Mouse (Mus musculus): ENCODE measurements around the gene Galnt9.

Galnt9 gene

GRCm38 (mm10) chr5:110535964-110536363, 8.2 kb upstream of the Galnt9 start:
- DNase-seq (ENCODE audit: low spot score), result no peak

- no peak for DNase-seq (ENCODE audit: low spot score)
Measured at GRCm38 (mm10) chr5:110540947-110541346, 3.2 kb upstream of the Galnt9 start.

GRCm38 (mm10) chr5:110541456-110541855, 2.7 kb upstream of the Galnt9 start:
- no peak for DNase-seq (ENCODE audit: low spot score)

- DNase-seq (ENCODE audit: low spot score), result no peak
Measured at GRCm38 (mm10) chr5:110544691-110545069, 525 bp downstream of the Galnt9 start.

GRCm38 (mm10) chr5:110545311-110545710, 1.2 kb downstream of the Galnt9 start:
- DNase-seq (ENCODE audit: low spot score), result no peak

- DNase-seq (ENCODE audit: low spot score), result no peak
Measured at GRCm38 (mm10) chr5:110546136-110546535, 2.0 kb downstream of the Galnt9 start.

GRCm38 (mm10) chr5:110546726-110547406, 2.7 kb downstream of the Galnt9 start:
- no peak for DNase-seq (ENCODE audit: low spot score)

GRCm38 (mm10) chr5:110548446-110548845, 4.3 kb downstream of the Galnt9 start:
- no peak for DNase-seq (ENCODE audit: low spot score)

GRCm38 (mm10) chr5:110550189-110550588, 6.0 kb downstream of the Galnt9 start:
- no peak for DNase-seq (ENCODE audit: low spot score)

GRCm38 (mm10) chr5:110550841-110551240, 6.7 kb downstream of the Galnt9 start:
- DNase-seq (ENCODE audit: low spot score), result no peak

- DNase-seq (ENCODE audit: low spot score), result no peak
Measured at GRCm38 (mm10) chr5:110552005-110552404, 7.8 kb downstream of the Galnt9 start.

- no peak for DNase-seq (ENCODE audit: low spot score)
Measured at GRCm38 (mm10) chr5:110553315-110553714, 9.2 kb downstream of the Galnt9 start.

- DNase-seq (ENCODE audit: low spot score), result no peak
Measured at GRCm38 (mm10) chr5:110555198-110555597, 11.0 kb downstream of the Galnt9 start.

- no peak for DNase-seq (ENCODE audit: low spot score)
Measured at GRCm38 (mm10) chr5:110558368-110558767, 14.2 kb downstream of the Galnt9 start.

- DNase-seq (ENCODE audit: low spot score), result no peak
Measured at GRCm38 (mm10) chr5:110559679-110560078, 15.5 kb downstream of the Galnt9 start.

- DNase-seq (ENCODE audit: low spot score), result peak; percentile 45
Measured at GRCm38 (mm10) chr5:110562741-110563326, 18.7 kb downstream of the Galnt9 start.

GRCm38 (mm10) chr5:110564986-110565644, 21.0 kb downstream of the Galnt9 start:
- no peak for DNase-seq (ENCODE audit: low spot score)

- DNase-seq (ENCODE audit: low spot score), result no peak
Measured at GRCm38 (mm10) chr5:110567547-110567946, 23.4 kb downstream of the Galnt9 start.

GRCm38 (mm10) chr5:110574888-110575287, 30.7 kb downstream of the Galnt9 start:
- DNase-seq (ENCODE audit: low spot score), result no peak

GRCm38 (mm10) chr5:110579296-110579695, 35.1 kb downstream of the Galnt9 start:
- no peak for DNase-seq (ENCODE audit: low spot score)

- DNase-seq (ENCODE audit: low spot score), result no peak
Measured at GRCm38 (mm10) chr5:110580569-110581239, 36.5 kb downstream of the Galnt9 start.

GRCm38 (mm10) chr5:110582647-110583538, 38.7 kb downstream of the Galnt9 start:
- no peak for DNase-seq (ENCODE audit: low spot score)

Measured in layer of hippocampus, adult 9-10 months (tissue).